Mouse (Mus musculus) forebrain, embryonic 13.5 days (tissue): ENCODE results near the gene Txndc15. TPM values are rescaled to one million over a fixed set of nuclear protein-coding genes. Genes with fewer than 3 reads are reported as not detected.

Experiments
- ATAC-seq: fragments of 200-750 bp; cut with Nextera tagmentation; 2 replicates; pipeline ENCODE4 v1.8.0; 2017
- H3K27ac ChIP-seq: fragments of 300-500 bp; sonication (generic); 2 replicates; pipeline ENCODE4 v1.5.1; 2015; ENCODE audit warnings: inconsistent platforms, mild to moderate bottlenecking, moderate library complexity
- H3K27me3 ChIP-seq: fragments of 300-500 bp; sonication (generic); 2 replicates; pipeline ENCODE4 v1.6.1; 2015; ENCODE audit warnings: mild to moderate bottlenecking, inconsistent platforms
- H3K36me3 ChIP-seq: fragments of 300-500 bp; sonication (generic); 2 replicates; pipeline ENCODE4 v1.6.1; 2015; ENCODE audit warnings: mild to moderate bottlenecking, inconsistent platforms; ENCODE audit not compliant: poor library complexity, severe bottlenecking
- H3K4me1 ChIP-seq: fragments of 300-500 bp; sonication (generic); 2 replicates; pipeline ENCODE4 v1.6.1; 2015; ENCODE audit warnings: inconsistent platforms
- H3K4me2 ChIP-seq: fragments of 300-500 bp; sonication (generic); 2 replicates; pipeline ENCODE4 v1.6.1; 2015; ENCODE audit warnings: inconsistent platforms, mild to moderate bottlenecking, moderate library complexity
- H3K4me3 ChIP-seq: fragments of 300-500 bp; sonication (generic); 2 replicates; pipeline ENCODE4 v1.5.1; 2015; ENCODE audit warnings: mild to moderate bottlenecking, inconsistent platforms
- H3K9ac ChIP-seq: fragments of 300-500 bp; sonication (generic); 2 replicates; pipeline ENCODE4 v1.6.1; 2015; ENCODE audit warnings: mild to moderate bottlenecking, inconsistent platforms
- H3K9me3 ChIP-seq: fragments of 300-500 bp; sonication (generic); replicated peaks from 2 replicates; pipeline ENCODE4 v1.6.1; 2016; ENCODE audit warnings: inconsistent platforms
- WGBS: fragments of 180-500 bp; shearing (Covaris S2); methylation state at CpG from one replicate; pipeline ENCODE4 v1.1.7; 2015; 5-methylcytosine and 5-hydroxymethylcytosine counted together
- polyA plus RNA-seq: library from polyadenylated mRNA; unstranded; fragments of >200 nt; fragmentation: Nextera tagmentation; extraction: Ambion mirVana; gene quantifications from 2 replicates; pipeline ENCODE4 v1.2.1, GENCODE M21; 2015

The Txndc15 gene
- polyA plus RNA-seq = 98.2 and 108 TPM in 2 replicates

GRCm38 (mm10) chr13:55714501-55715166, at the start of gene Txndc15:
TSS of gene Txndc15 (plus strand) at chr13:55714650.
- Histone ChIP-seq H3K36me3 (peaks cover 22% of the 10 kb centered on the region), H3K27ac (peak within 1 kb of the TSS; percentile 94), H3K9me3 (no peaks in the 10 kb centered on the region), H3K27me3 (no peaks in the 10 kb centered on the region), H3K9ac (peak within 1 kb of the TSS; percentile 95), H3K4me3 (peak within 1 kb of the TSS; percentile 88), H3K4me1 (peaks cover 24% of the 10 kb centered on the region), H3K4me2 (peak within 1 kb of the TSS; percentile 76)
- WGBS = under 1% methylated on average over 63 of the region's 63 CpGs
- ATAC-seq = peak; percentile 96

GRCm38 (mm10) chr13:55668550-55668949, 45.9 kb upstream of the Txndc15 start:
- Histone ChIP-seq H3K9me3 (peaks cover 5% of the 10 kb centered on the region; the same call in 1 of the 2 replicates), H3K4me3 (no peak overlapping the region), H3K27ac (no peak overlapping the region), H3K27me3 (no peaks in the 10 kb centered on the region), H3K4me2 (no peak overlapping the region), H3K36me3 (peaks cover 94% of the 10 kb centered on the region), H3K9ac (no peak overlapping the region), H3K4me1 (no peaks in the 10 kb centered on the region)
- no peak for ATAC-seq
- 78% methylated on average over 6 of the region's 6 CpGs for WGBS

GRCm38 (mm10) chr13:55672711-55673110, 41.7 kb upstream of the Txndc15 start:
- ATAC-seq = no peak

GRCm38 (mm10) chr13:55677364-55677763, 37.1 kb upstream of the Txndc15 start:
- no peak for ATAC-seq
- 91% methylated on average over 8 of the region's 8 CpGs for whole genome bisulfite sequencing

More at GRCm38 (mm10) chr13:55672711-55673110, 41.7 kb upstream of the Txndc15 start:
- H3K36me3 ChIP-seq = peaks cover 92% of the 10 kb centered on the region
- WGBS = 96% methylated on average over 6 of the region's 6 CpGs
- no peaks in the 10 kb centered on the region for H3K4me1 ChIP-seq
- no peak overlapping the region for H3K27ac ChIP-seq
- H3K9ac ChIP-seq = no peak overlapping the region
- H3K4me3 ChIP-seq = no peak overlapping the region
- H3K27me3 ChIP-seq = no peaks in the 10 kb centered on the region
- no peak overlapping the region for H3K4me2 ChIP-seq
- H3K9me3 ChIP-seq = peaks cover 5% of the 10 kb centered on the region; the same call in 1 of the 2 replicates

GRCm38 (mm10) chr13:55682201-55682600, 32.2 kb upstream of the Txndc15 start:
- peaks cover 45% of the 10 kb centered on the region for H3K36me3 ChIP-seq
- no peak overlapping the region for H3K9ac ChIP-seq
- H3K4me3 ChIP-seq = no peak overlapping the region
- no peaks in the 10 kb centered on the region for H3K9me3 ChIP-seq
- H3K27me3 ChIP-seq = no peaks in the 10 kb centered on the region
- H3K4me1 ChIP-seq = no peaks in the 10 kb centered on the region
- no peak for ATAC-seq
- H3K4me2 ChIP-seq = no peak overlapping the region
- WGBS = 87% methylated on average over 9 of the region's 9 CpGs
- H3K27ac ChIP-seq = no peak overlapping the region

More at GRCm38 (mm10) chr13:55677364-55677763, 37.1 kb upstream of the Txndc15 start:
- Histone ChIP-seq H3K4me2 (no peak overlapping the region), H3K27ac (no peak overlapping the region), H3K9me3 (no peaks in the 10 kb centered on the region), H3K4me3 (no peak overlapping the region), H3K4me1 (no peaks in the 10 kb centered on the region), H3K36me3 (peaks cover 89% of the 10 kb centered on the region), H3K27me3 (no peaks in the 10 kb centered on the region), H3K9ac (no peak overlapping the region)

- no peaks in the 10 kb centered on the region for H3K9me3 ChIP-seq
- no peaks in the 10 kb centered on the region for H3K27me3 ChIP-seq
- no peak overlapping the region for H3K9ac ChIP-seq
- H3K4me1 ChIP-seq = peaks cover 8% of the 10 kb centered on the region; the same call in 1 of the 2 replicates
- 95% methylated on average over 3 of the region's 3 CpGs for WGBS
- H3K27ac ChIP-seq = no peak overlapping the region
- H3K4me2 ChIP-seq = no peak overlapping the region
- no peak for ATAC-seq
- H3K4me3 ChIP-seq = no peak overlapping the region
- H3K36me3 ChIP-seq = peaks cover 31% of the 10 kb centered on the region
Observed at GRCm38 (mm10) chr13:55683581-55683980, 30.9 kb upstream of the Txndc15 start.

GRCm38 (mm10) chr13:55686107-55686633, 28.3 kb upstream of the Txndc15 start:
- Histone ChIP-seq H3K4me2 (no peak overlapping the region), H3K36me3 (peaks cover 8% of the 10 kb centered on the region; the same call in 1 of the 2 replicates), H3K9me3 (no peaks in the 10 kb centered on the region), H3K4me3 (no peak overlapping the region), H3K27ac (no peak overlapping the region), H3K27me3 (no peaks in the 10 kb centered on the region), H3K4me1 (peaks cover 8% of the 10 kb centered on the region; the same call in 1 of the 2 replicates), H3K9ac (no peak overlapping the region)
- WGBS = 81% methylated on average over 9 of the region's 9 CpGs
- no peak for ATAC-seq

GRCm38 (mm10) chr13:55687927-55688602, 26.4 kb upstream of the Txndc15 start:
- ATAC-seq = no peak
- H3K36me3 ChIP-seq = no peaks in the 10 kb centered on the region
- H3K9ac ChIP-seq = no peak overlapping the region
- 20% methylated on average over 4 of the region's 4 CpGs for WGBS
- H3K4me1 ChIP-seq = peaks cover 12% of the 10 kb centered on the region
- H3K27ac ChIP-seq = 0 out of 2 replicates have a peak overlapping the region, but pooled peaks have one; percentile 6
- no peaks in the 10 kb centered on the region for H3K9me3 ChIP-seq
- no peak overlapping the region for H3K4me2 ChIP-seq
- H3K4me3 ChIP-seq = no peak overlapping the region
- no peaks in the 10 kb centered on the region for H3K27me3 ChIP-seq

- H3K27ac ChIP-seq = peak within 1 kb of the TSS; percentile 98
- H3K4me3 ChIP-seq = peak within 1 kb of the TSS; percentile 87
- no peaks in the 10 kb centered on the region for H3K27me3 ChIP-seq
- H3K36me3 ChIP-seq = no peaks in the 10 kb centered on the region
- peaks cover 35% of the 10 kb centered on the region for H3K4me1 ChIP-seq
- WGBS = 4% methylated on average over 45 of the region's 51 CpGs
- peak within 1 kb of the TSS; percentile 78 for H3K4me2 ChIP-seq
- H3K9ac ChIP-seq = peak within 1 kb of the TSS; percentile 98
- no peaks in the 10 kb centered on the region for H3K9me3 ChIP-seq
- peak; percentile 98 for ATAC-seq
Observed at GRCm38 (mm10) chr13:55692535-55693242, 21.8 kb upstream of the Txndc15 start, which contains the start of gene B230219D22Rik. TSS of gene B230219D22Rik (plus strand) at chr13:55693124.

- H3K4me3 ChIP-seq = peak overlapping the region; percentile 87
- peak overlapping the region; percentile 78 for H3K4me2 ChIP-seq
- H3K9me3 ChIP-seq = no peaks in the 10 kb centered on the region
- H3K27ac ChIP-seq = peak overlapping the region; percentile 98
- peaks cover 29% of the 10 kb centered on the region for H3K4me1 ChIP-seq
- H3K27me3 ChIP-seq = no peaks in the 10 kb centered on the region
- peak overlapping the region; percentile 98 for H3K9ac ChIP-seq
- WGBS = under 1% methylated on average over 43 of the region's 70 CpGs
- peak; percentile 67 for ATAC-seq
- peaks cover 2% of the 10 kb centered on the region; the same call in 1 of the 2 replicates for H3K36me3 ChIP-seq
Observed at GRCm38 (mm10) chr13:55693243-55693721, 21.2 kb upstream of the Txndc15 start.

GRCm38 (mm10) chr13:55694110-55694509, 20.3 kb upstream of the Txndc15 start:
- H3K36me3 ChIP-seq = peaks cover 11% of the 10 kb centered on the region
- no peaks in the 10 kb centered on the region for H3K27me3 ChIP-seq
- H3K4me3 ChIP-seq = peak overlapping the region; percentile 87
- peak overlapping the region; percentile 78 for H3K4me2 ChIP-seq
- H3K9ac ChIP-seq = peak overlapping the region; percentile 98
- H3K27ac ChIP-seq = 0 out of 2 replicates have a peak overlapping the region, but pooled peaks have one; percentile 98
- H3K4me1 ChIP-seq = peaks cover 29% of the 10 kb centered on the region
- ATAC-seq = no peak
- 18% methylated on average over 8 of the region's 8 CpGs for WGBS
- H3K9me3 ChIP-seq = no peaks in the 10 kb centered on the region
